Mouse (Mus musculus): ENCODE data around the gene Pakap. TPM values are rescaled to one million over a fixed set of nuclear protein-coding genes. Genes with fewer than 3 reads are reported as not detected.

Pakap gene
- total and polyA plus RNA-seq, 3 experiments: not detected

DNA sequence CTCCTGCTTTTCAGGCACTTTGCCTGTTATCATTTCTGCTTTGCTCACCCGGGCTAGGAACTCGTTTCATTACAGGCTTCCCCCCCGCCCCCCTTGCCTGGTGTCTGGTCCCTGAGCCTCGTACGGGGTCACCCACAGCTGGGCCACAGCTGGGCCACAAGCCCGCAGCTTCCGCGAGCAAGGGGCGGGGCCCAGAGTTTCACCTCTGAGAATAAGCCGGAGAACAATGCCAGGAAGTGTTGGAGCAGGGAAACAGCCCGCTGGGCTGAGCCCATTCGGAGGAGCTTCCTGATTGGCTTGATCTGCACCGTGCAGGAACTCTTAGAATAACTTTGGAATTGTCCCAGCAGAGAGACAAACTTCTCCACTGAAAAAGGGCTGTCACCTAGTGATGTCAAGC is 107.4 kb downstream of the Pakap start:
- TF ChIP-seq CTCF (IDR thresholded peaks at IDR 0.05; ENCODE audit: low read depth, low read length) (no peak), TAL1 (conservative IDR thresholded peaks at IDR 0.05; ENCODE audit: low read depth, low read length) (no peak), GATA2 (IDR thresholded peaks at IDR 0.05; ENCODE audit: borderline replicate concordance, low read depth, low read length) (no peak), POLR2AphosphoS5 (IDR thresholded peaks at IDR 0.05; ENCODE audit: insufficient replicate concordance, low read depth, low read length) (no peak)
- Histone ChIP-seq H3K9me3 (replicated peaks) (peaks cover 57% of the 10 kb centered on the region), H3K4me3 (ENCODE audit: low read depth, low read length) (no peak overlapping the region), H3K4me1 (ENCODE audit: insufficient read depth, low read depth, low read length) (no peaks in the 10 kb centered on the region), H3K27me3 (ENCODE audit: insufficient read depth, low read length) (no peaks in the 10 kb centered on the region), H3K36me3 (replicated peaks) (no peaks in the 10 kb centered on the region)
- ATAC-seq (ENCODE audit: extremely low read depth, insufficient number of reproducible peaks, low FRiP score, poor library complexity, severe bottlenecking) (no peak), DNase-seq (ENCODE audit: low spot score) (no peak)

DNA sequence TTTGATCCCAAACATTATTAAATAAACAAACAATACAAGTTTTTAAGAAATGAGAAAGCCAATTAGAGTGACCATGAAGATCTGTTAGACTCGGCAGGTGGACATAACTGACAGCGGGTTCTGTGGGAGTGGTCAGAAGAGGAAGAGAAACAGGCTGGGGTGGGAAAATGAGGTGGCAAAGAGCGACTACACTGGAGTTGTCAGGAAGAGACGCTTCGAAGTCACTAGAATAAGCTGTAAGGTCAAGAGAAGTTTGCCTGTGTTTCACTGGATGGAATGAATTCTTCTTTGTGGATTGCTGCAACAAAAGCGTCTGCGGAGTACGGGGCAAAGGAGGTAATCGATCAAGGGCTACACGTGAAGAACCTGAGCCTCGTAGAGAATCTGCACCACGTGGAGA is 109.9 kb downstream of the Pakap start:
- no peak for ATAC-seq (ENCODE audit: extremely low read depth, insufficient number of reproducible peaks, low FRiP score, poor library complexity, severe bottlenecking)
- no peaks in the 10 kb centered on the region for H3K36me3 ChIP-seq (replicated peaks)
- TF ChIP-seq TAL1 (conservative IDR thresholded peaks at IDR 0.05; ENCODE audit: low read depth, low read length) (no peak), POLR2AphosphoS5 (IDR thresholded peaks at IDR 0.05; ENCODE audit: insufficient replicate concordance, low read depth, low read length) (no peak), GATA1 (IDR thresholded peaks at IDR 0.05; ENCODE audit: borderline replicate concordance, low read length) (no peak), CTCF (IDR thresholded peaks at IDR 0.05; ENCODE audit: low read depth, low read length) (no peak), GATA2 (IDR thresholded peaks at IDR 0.05; ENCODE audit: borderline replicate concordance, low read depth, low read length) (no peak)

DNA sequence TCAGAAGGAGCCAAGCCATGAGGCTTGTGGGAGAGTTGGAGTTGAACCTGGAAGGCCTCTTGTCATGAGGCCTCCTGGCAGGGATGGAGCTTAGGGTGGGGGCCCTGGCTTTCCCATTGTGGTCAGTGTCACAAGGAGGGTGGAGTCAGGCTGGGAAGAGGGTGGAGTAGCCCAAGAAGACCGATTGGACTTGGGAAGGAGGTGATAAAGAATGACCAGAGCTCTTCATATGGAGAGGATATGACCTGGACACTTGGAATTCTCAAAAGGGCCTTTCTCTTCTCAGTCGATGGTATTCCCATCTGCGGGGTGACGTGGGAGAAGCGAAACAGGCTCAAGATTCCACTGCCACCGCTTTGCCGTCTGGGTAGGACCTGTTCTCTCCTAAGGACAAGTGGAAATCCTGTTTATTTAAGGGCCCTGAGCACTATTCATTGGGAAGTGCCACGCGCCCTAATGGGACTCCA is 111.0 kb downstream of the Pakap start:
- Histone ChIP-seq H3K4me3 (ENCODE audit: low read depth, low read length) (no peak overlapping the region), H3K27me3 (ENCODE audit: insufficient read depth, low read length) (no peaks in the 10 kb centered on the region), H3K36me3 (replicated peaks) (no peaks in the 10 kb centered on the region), H3K9me3 (replicated peaks) (peaks cover 71% of the 10 kb centered on the region), H3K4me1 (ENCODE audit: insufficient read depth, low read depth, low read length) (no peaks in the 10 kb centered on the region)
- ATAC-seq (ENCODE audit: extremely low read depth, insufficient number of reproducible peaks, low FRiP score, poor library complexity, severe bottlenecking): no peak
- DNase-seq (ENCODE audit: low spot score): no peak
- no peak for TF ChIP-seq GATA1 (IDR thresholded peaks at IDR 0.05; ENCODE audit: borderline replicate concordance, low read length)
- TF ChIP-seq GATA2 (IDR thresholded peaks at IDR 0.05; ENCODE audit: borderline replicate concordance, low read depth, low read length): no peak
- TF ChIP-seq POLR2AphosphoS5 (IDR thresholded peaks at IDR 0.05; ENCODE audit: insufficient replicate concordance, low read depth, low read length): no peak
- TF ChIP-seq TAL1 (conservative IDR thresholded peaks at IDR 0.05; ENCODE audit: low read depth, low read length): no peak
- no peak for TF ChIP-seq CTCF (IDR thresholded peaks at IDR 0.05; ENCODE audit: low read depth, low read length)

More for the DNA sequence above, 109.9 kb downstream of the Pakap start:
- no peaks in the 10 kb centered on the region for H3K4me1 ChIP-seq (ENCODE audit: insufficient read depth, low read depth, low read length)
- no peak overlapping the region for H3K4me3 ChIP-seq (ENCODE audit: low read depth, low read length)
- no peaks in the 10 kb centered on the region for H3K27me3 ChIP-seq (ENCODE audit: insufficient read depth, low read length)
- DNase-seq (ENCODE audit: low spot score): no peak
- peaks cover 70% of the 10 kb centered on the region for H3K9me3 ChIP-seq (replicated peaks)

DNA sequence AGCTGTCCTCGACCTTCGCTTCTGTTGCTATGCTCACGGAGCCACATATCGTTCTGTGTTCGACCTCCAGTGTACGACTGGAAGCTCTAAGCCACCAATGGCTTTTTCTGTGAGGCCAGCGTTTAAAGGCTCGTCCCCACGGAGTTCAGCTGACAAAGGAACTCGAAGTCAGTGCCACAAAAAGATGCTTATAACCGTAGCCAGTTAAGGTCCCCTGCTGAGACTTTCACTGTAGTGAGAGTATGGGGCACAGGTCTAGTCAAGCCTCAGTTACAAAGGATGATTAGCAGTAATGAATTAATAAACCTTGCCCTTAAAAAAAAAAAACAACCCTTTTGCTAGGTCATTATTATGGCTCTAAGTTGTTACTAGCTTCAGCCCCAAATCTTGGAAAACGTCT is 112.2 kb downstream of the Pakap start:
- ATAC-seq (ENCODE audit: extremely low read depth, insufficient number of reproducible peaks, low FRiP score, poor library complexity, severe bottlenecking): no peak
- no peak overlapping the region for H3K4me3 ChIP-seq (ENCODE audit: low read depth, low read length)
- TF ChIP-seq TAL1 (conservative IDR thresholded peaks at IDR 0.05; ENCODE audit: low read depth, low read length): no peak
- no peak for TF ChIP-seq GATA1 (IDR thresholded peaks at IDR 0.05; ENCODE audit: borderline replicate concordance, low read length)
- no peak for TF ChIP-seq CTCF (IDR thresholded peaks at IDR 0.05; ENCODE audit: low read depth, low read length)
- TF ChIP-seq POLR2AphosphoS5 (IDR thresholded peaks at IDR 0.05; ENCODE audit: insufficient replicate concordance, low read depth, low read length): no peak
- no peak for TF ChIP-seq GATA2 (IDR thresholded peaks at IDR 0.05; ENCODE audit: borderline replicate concordance, low read depth, low read length)

DNA sequence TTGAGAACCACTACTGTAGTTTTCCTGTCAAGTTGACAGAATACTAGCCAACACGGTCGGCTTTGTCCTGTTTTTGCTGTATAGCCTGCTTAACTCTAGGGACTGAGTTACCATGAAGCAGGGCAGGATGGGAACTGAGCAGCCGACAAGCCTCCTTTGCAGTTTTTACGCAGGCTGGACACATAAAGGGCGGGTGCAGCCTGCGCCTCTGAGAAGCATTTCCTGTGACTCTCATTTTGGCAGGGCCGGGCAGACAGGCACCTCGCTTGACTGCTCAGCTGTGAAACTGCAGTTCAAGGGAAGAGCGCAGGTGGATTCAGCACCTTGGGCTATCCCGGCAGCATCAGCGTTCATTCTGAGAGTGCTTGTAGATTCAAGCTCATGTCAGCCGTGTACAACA is 113.5 kb downstream of the Pakap start:
- ATAC-seq (ENCODE audit: extremely low read depth, insufficient number of reproducible peaks, low FRiP score, poor library complexity, severe bottlenecking): no peak
- no peak overlapping the region for H3K4me3 ChIP-seq (ENCODE audit: low read depth, low read length)
- no peaks in the 10 kb centered on the region for H3K36me3 ChIP-seq (replicated peaks)
- no peaks in the 10 kb centered on the region for H3K4me1 ChIP-seq (ENCODE audit: insufficient read depth, low read depth, low read length)
- no peaks in the 10 kb centered on the region for H3K27me3 ChIP-seq (ENCODE audit: insufficient read depth, low read length)
- TF ChIP-seq CTCF (IDR thresholded peaks at IDR 0.05; ENCODE audit: low read depth, low read length): no peak
- no peak for TF ChIP-seq GATA2 (IDR thresholded peaks at IDR 0.05; ENCODE audit: borderline replicate concordance, low read depth, low read length)
- no peak for TF ChIP-seq TAL1 (conservative IDR thresholded peaks at IDR 0.05; ENCODE audit: low read depth, low read length)
- no peak for DNase-seq (ENCODE audit: low spot score)
- peaks cover 53% of the 10 kb centered on the region for H3K9me3 ChIP-seq (replicated peaks)

More for the DNA sequence above, 112.2 kb downstream of the Pakap start:
- Histone ChIP-seq H3K9me3 (replicated peaks) (peaks cover 64% of the 10 kb centered on the region), H3K36me3 (replicated peaks) (no peaks in the 10 kb centered on the region), H3K27me3 (ENCODE audit: insufficient read depth, low read length) (no peaks in the 10 kb centered on the region), H3K4me1 (ENCODE audit: insufficient read depth, low read depth, low read length) (no peaks in the 10 kb centered on the region)
- no peak for DNase-seq (ENCODE audit: low spot score)

DNA sequence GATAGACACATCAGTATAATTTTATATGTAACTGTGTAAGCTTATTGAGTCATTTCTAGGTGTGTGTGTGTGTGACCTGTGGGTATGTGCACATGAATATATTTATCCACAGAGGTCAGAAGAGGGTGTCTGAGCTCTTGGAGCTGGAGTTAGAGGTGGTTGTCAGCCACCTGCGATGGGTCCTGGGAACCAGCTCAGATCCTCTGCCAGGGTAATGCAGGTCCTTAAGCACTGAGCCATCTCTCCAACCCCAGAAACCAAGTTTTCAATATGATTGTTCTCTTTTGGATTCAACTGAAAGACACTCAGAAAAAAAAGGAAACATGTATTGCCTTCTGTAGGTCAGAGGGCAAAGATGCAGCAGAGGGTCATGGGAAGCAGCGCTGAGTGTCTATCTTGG is 114.4 kb downstream of the Pakap start:
- DNase-seq (ENCODE audit: low spot score): no peak

More for the DNA sequence above, 114.4 kb downstream of the Pakap start:
- TF ChIP-seq POLR2AphosphoS5 (IDR thresholded peaks at IDR 0.05; ENCODE audit: insufficient replicate concordance, low read depth, low read length) (no peak), GATA2 (IDR thresholded peaks at IDR 0.05; ENCODE audit: borderline replicate concordance, low read depth, low read length) (no peak), CTCF (IDR thresholded peaks at IDR 0.05; ENCODE audit: low read depth, low read length) (no peak), TAL1 (conservative IDR thresholded peaks at IDR 0.05; ENCODE audit: low read depth, low read length) (no peak), GATA1 (IDR thresholded peaks at IDR 0.05; ENCODE audit: borderline replicate concordance, low read length) (no peak)
- Histone ChIP-seq H3K27me3 (ENCODE audit: insufficient read depth, low read length) (no peaks in the 10 kb centered on the region), H3K36me3 (replicated peaks) (no peaks in the 10 kb centered on the region), H3K4me3 (ENCODE audit: low read depth, low read length) (no peak overlapping the region), H3K9me3 (replicated peaks) (peaks cover 56% of the 10 kb centered on the region), H3K4me1 (ENCODE audit: insufficient read depth, low read depth, low read length) (no peaks in the 10 kb centered on the region)
- ATAC-seq (ENCODE audit: extremely low read depth, insufficient number of reproducible peaks, low FRiP score, poor library complexity, severe bottlenecking): no peak

All from G1E (cell line).